Mouse (Mus musculus) embryo, embryonic 10 days (tissue): ENCODE data around the gene Pigk.
"Not testable (repeated sequence)": the region's sequence is repeated elsewhere in the genome, so short reads cannot be mapped to it uniquely, and the experiment has no call there.

Experiments used
- DNase-seq: peaks from one replicate; pipeline ENCODE4 v3.0.0-alpha.2; 2015; ENCODE audit warnings: low spot score

The Pigk gene

DNA sequence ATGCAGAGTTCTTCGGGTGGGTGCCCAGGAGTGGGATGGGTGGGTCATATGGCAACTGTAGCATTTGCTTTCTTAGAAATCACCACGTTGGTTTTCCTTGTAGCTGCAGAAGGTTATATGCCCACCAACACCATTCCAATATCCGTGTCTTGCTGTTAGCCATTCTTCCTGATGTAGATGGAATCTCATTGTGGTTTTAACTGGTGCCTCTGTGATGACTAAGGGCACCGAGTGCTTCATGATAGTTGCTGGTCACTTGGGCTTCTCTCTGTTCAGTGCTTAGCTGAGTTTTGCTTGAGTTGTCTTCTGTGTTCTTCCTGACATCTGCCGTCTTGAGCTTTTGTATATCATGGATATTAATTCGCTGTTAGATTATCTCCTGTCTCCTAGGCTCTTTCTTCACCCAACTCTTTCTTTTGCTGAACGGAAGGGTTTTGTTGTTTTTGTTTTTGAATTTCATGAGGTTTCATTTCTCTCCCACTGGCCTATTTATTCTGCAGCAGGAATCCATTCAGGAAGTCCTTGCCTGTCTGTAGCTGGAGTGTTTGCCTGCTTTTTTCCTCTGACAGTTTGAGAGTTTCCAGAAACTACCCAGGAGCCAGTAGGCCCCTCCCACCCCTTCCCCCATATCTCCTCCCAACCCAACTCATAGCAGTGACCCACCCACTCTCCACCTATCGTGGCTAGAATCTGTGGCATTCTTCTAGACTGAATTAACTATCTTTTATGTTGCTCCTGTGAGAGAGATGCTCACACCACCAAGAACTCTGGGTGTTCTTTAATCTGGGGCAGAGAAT lies 50.8 kb downstream of the Pigk start:
- no peak for DNase-seq

DNA sequence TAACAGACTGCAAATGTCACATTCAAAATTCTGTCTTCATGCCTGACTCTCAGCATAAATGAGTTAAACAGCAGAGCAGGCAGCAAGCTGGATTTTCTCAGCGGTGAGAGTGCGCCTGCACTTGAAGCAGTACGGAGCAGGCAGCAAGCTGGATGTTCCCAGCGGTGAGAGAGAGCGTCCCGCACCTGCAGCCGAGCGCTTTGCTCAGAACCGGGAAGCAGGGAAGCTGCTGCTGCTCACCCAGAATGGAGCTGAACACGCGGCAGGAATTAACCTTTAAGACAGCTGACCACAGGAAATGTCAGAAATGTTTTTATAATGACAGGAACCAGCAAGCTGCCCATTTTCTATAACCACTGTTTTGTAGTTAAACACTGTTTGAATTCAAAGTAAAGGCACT lies 53.6 kb downstream of the Pigk start:
- DNase-seq, result no peak

DNA sequence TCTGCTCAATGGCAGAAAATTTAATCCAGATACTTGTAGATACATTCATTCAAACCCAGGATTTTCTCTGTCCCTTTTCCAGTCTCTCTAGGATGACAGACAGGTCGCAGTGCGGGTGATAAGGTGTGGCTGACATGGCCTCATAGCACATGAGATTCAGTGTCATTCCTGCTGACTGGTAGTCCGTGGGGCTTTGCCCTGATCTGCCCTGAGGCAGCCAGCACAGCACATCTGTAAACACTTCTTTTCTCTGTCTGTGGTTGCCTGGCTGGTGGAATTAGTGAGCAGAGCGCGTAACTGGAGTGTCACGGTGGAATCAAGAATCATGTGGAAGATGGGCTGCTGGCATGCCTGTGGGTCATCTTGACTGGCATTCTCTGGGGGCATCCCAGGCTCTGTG lies 56.2 kb downstream of the Pigk start:
- DNase-seq, result no peak

DNA sequence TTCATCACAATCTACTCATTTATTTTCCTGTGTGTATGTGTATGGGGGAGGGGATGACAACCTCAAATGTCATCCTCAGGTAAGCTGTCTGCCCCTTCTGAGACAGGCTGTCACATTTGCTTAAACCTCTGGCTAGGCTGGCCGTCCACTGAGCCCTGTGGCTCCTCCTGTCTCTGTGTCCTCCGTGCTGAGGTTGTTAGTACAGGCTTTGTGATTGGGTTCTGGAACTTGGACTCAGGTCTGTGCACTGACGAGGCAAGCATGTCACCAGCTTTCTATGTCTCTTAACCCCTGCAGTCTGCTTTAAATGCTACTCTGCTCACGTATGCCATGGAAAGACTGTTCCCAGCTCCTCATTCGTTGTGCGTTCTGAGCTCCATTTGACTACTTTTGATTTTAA lies 62.5 kb downstream of the Pigk start:
- DNase-seq, result no peak

DNA sequence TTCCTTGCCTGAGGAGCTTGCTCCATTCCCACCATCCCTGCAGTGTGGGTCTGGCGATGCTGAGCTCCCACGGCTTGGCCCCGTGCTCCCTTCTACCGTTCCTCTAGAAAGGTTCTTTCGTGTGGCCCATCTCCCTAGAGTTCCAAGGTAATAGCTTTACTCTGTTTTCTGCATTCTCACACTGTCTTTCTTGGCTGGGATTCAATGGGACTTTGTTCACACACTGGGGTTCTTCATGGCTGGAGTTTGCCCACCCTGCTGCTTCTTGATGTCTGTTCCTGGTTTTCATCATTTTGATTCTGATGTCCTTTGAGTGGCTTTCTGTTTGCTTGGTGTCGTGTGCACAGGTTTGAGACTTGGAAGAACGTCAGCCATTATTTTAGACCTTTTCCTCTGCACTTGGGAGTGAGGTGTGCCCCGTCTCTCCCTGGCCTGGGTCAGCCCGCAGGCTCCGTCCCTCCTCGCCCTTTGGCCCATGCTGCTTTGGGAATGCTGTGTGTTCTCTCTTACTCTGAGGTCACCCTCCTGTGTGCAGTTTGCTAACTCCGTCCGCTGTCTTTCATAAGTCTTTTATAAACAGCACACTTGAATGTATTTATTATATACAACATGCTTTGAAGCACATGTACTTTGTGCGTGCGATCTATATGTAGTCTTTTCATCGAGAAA lies 63.1 kb downstream of the Pigk start:
- no peak for DNase-seq

DNA sequence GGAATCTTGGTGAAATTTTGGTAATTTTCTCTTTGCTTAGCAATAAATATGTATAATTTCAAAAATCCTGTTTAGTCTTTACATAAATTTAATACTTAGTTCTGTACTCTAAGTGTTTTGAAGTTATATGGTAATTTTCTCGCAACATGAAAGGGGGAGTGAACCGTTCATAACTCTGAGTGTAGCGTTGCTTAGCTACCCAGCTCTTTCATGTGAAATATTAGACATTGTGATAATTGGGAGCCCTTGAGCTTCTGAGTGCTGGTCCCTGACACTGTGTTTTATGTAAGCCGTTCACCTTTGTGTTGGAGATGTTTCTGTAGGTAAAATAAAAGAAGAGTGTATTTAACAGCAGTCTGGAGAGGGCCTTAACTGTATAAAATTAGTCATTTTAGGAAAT lies 65.9 kb downstream of the Pigk start:
- DNase-seq, result no peak

DNA sequence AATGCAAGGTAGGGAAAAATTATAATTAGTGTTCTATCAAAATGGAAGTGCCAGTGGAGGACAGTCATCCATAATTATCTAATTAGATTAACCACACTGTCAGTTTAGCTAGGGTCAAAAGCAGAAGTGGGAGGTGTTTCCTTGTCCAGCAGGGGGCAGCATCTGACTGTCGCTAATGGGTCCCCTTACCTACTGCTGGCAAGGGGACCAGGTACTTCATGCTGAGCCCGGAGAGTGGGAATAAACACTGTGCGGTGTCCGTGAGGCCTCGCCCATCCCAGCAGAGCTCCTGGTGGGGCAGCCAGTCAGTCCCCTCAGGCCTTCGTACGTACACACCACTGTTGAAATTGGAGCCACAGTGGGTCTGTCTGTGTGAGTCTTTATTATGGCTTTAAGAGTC lies 69.9 kb downstream of the Pigk start:
- peak; percentile 87 for DNase-seq

DNA sequence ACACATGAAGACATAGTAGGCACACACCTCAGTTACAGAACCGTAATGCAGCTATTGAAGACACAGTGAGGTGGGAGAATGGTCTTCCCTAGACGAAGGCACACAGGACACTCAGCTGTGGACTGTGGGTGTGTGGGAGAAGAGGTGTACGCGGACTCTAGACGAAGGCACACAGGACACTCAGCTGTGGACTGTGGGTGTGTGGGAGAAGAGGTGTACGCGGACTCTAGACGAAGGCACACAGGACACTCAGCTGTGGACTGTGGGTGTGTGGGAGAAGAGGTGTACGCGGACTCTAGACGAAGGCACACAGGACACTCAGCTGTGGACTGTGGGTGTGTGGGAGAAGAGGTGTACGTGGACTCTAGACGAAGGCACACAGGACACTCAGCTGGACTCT lies 70.5 kb downstream of the Pigk start:
- DNase-seq, result not testable (repeated sequence)

DNA sequence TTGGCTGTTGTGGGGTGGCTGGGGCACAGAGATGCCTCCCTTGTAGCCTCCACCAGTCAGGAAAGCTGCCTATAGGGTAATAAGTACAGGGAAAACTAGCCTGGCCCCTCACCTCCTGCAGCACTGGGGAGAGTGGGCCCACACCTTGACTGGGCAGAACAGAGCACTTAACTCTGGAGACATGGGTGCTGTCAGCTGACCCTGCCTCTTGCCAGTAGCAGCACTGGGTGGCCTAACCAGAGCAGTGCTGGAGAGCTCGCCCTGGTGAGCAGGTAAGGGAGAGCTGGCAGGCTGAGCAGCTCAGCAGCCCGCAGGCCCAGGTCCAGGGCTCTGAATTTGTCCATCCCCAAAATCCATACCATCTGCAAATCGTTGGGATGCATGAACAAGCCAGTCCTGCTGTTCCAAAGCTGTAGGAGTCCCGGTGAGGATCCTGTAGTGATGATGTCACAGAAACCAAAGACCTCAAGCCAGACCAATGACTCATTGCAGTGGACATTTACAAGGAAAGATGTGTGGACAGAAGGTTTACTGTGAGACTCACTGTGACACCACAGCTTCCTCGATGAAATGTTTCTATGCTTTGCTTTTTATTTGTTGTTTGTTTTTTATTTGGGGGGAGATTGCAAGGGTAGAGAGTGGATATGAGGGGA lies 74.5 kb downstream of the Pigk start:
- DNase-seq, result not testable (repeated sequence)

DNA sequence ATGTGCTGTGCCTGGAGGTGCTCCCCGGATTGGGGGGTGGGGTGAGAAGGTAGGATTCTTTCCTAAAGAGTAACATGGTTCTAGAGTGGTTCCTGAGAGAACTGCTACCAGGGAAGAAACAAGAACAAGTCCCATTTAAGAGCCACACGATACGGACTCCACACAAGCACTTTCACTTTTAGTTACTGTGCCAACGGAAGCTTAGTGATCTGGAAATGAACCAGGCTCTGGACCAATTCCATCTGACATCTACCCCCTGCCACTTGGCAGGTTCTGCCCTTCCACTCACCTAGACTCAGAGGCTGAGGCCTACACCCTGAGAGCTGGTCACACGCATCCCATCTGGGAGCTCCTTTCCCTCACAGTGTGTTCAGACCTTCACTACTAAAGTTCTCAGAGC lies 78.7 kb downstream of the Pigk start:
- no peak for DNase-seq

DNA sequence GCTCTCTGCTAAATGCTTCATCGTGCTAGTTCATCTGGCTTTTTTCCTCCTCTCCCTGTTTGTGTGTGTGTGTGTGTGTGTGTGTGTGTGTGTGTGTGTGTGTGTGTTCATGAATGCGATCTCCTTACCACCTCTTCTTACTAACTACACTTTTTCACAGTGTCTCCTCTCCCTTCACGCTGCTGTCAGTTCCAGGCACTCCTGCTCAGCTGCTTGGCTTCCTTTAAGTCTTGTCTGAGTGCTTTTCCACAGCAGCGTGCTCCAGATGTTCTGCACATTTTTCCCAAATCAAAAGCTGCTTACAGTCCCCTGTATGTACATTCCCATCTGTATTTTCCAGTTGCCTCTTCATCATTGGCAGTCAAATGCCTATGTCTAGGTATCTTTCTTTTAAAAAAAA lies 79.1 kb downstream of the Pigk start:
- DNase-seq, result no peak

DNA sequence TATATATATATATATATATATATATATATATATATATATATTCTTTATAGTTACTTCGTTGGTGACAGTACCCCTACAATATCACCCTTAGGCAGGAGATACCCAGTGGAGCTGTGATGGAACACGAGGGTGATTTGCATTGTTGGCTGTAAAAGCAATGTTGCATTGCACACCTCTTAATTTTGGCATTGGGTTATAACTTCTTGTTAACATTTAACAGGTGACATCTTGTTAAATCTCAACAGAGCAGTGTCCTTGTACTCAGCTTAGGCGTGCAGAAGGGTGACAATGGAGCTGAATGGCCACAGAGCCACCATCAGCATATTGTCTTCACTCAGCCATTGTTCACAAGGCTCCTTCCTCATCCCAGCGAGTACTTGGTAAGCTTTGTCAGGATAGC lies 82.3 kb downstream of the Pigk start:
- no peak for DNase-seq

DNA sequence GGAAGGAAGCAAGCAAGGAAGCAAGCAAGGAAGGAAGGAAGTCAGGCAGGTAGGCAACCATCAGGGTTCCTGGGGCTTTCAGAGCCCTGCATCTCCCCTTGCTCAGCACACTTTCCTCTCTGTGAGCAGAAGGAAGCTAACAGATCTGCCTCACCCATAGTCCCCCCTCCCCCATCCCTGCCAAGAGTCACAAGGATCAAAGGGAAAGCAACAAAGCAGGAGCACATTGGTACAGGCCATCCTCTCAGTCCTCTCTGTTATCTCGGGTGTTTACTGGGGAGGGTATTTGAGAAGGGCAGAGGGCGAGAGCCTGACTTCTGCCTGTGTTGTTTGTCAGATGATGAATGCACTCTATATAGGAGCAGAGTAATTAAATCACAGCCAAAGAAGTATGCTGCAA lies 83.5 kb downstream of the Pigk start:
- DNase-seq, result peak; percentile 24

DNA sequence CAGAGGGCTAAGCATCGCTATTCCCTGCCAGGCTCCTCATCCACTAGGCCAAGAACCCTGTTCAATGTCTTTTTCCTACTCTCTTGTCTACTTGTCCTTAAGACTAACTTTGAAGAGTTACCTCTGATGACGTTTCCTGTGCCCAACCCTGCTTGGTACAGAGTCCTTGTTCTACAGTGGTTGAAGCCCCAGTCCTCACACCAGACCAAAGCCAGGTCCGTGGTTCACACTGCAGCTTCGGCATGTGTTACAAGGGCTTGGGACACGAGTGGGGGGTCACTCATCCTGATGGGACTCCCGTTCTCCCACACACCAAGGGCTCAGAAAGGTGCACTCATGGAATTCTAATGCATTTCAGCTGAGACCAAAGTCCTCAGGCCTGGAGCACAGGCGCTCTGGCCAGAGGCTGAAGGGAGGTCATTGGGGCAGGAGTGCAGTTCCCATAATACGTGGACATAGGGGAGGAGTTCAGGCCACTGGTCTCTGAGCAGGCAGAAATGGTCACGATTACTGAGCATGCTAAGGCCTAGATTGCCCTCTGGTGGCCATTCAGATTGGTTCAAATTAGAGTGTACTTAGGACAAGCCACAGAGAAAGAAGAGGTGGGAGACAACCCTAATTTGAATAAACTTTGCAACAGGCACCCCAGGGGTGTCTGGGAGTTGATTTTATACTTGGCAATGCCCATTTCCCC lies 86.0 kb downstream of the Pigk start:
- peak; percentile 73 for DNase-seq

DNA sequence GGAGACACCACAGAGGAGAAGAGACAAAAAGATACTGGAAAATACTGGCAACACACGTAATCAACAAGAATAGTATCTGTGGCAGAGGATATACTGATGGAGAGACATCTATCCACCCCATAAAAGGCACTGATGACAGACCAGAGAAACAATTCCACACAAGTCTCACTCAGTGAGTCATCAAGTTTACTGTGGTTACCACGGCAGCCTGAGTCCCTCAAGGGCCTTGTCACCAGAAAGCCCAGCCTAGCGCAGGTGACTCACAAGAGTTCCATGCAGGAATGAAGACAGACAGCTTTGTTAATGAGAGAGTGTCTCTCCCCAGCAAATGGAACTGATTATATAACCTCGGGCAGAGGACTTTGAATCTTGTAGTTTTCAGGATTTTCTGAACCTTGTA lies 100.0 kb downstream of the Pigk start:
- DNase-seq, result no peak

DNA sequence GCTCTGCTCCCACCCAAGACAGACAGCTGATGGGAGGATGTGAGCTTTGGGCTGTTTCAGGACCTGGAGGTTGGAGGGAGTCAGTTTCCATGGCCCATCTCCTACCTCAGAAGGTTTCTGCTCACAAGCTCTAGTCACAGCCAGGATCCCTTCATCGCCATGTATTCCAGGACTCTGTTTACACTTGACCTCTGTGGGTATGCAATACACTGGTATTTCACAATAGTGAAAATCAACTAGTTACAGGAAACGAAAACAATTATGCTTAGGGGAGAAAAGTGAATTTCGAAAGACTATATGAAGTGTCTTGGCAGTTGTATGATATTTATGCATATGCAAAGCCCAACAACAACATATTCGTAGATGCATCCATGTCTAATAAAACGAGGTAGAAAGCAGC lies 101.2 kb downstream of the Pigk start:
- DNase-seq, result no peak

DNA sequence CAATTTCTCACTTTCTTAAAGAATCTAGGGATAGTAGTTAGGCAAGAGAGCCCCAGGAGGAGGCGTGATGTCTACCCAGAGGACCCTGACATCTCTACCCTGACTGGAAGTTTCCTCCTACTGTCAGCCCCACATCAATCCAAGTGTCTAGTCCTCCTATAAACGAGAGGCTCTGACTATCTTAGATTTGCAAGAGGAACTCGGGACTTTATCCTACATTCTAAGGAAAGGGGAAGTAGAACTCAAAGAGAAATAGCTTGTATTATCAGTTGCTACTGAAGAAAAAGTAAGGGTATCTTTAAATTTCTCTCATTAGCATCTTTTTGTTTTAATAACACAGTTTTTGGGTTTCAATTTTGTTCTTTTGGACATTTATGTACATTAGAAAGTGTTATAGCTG lies 106.5 kb downstream of the Pigk start:
- no peak for DNase-seq

DNA sequence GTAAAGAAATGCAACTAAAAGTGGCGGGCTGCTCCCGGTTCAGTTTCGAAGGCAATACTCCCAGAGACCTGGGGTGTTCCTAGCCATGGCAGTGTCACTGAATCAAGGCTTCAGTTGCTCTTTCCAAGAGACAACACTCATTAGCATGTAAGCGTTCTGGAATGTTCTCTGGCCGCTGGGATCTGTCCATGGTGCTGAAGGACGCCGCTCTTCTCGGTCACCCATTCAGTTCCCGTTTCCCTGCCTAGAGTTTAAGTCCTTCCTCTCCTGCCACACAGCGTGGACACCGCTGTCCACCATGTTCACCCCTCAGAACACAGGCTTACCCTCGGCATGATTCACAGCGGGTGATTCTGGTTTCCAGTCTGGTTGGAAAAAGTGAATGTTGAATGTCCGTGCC lies 107.3 kb downstream of the Pigk start:
- peak; percentile 80 for DNase-seq

DNA sequence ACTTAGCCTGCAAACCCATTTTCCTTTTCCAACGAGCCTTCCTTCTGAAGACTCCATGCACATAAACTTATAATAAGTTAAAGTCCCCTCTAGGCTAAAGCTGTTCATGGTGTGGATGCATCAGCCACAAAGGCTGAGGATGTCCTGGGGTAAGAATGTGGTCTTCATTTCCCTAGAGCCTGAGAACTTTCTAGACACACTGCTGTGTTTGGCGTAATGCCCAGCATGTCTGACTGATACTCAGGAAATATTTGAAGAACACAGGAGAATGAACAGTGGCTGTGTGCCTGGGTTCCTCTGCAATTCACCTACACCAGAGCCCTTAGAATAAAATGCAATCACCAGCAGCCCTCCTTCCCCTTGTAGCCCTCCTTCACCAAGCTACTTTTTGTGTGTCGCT lies 117.5 kb downstream of the Pigk start:
- no peak for DNase-seq

DNA sequence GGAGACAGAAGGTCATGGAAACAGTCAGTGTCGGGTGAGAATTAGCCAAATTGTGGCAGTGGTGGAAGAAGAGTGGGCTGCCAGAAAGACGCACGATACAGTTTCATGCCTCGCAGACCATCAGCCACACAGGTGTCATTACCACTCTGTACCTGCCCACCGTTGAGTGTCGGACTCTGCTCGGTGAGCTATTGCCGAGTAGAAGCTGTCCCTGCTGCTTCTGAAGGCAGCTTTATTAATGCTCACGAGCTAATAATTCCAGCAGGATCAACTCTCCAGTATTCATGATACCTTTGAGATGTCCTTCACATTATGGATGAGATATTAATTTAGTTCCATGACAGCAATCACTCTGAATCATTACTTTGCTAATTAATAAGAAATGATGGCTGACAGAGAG lies 118.1 kb downstream of the Pigk start:
- DNase-seq, result no peak

DNA sequence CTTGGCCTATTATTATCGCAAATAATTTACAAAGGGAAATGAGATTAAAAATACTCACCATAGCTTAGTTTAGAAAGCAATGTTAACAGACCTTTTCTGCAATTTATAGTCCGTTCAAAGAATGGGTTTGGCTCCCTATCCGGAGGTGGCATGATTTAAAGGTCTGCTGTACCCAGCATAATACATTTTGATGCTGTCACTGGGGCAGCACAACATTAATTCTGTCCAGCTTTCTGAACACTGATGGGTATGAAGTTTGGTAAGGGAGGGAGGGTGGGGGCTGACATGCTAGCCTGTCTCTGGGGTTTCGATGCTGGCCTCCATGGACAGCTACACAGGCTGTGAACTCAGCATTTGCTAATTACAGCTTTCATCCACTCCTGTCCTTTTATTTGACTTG lies 118.5 kb downstream of the Pigk start:
- no peak for DNase-seq

DNA sequence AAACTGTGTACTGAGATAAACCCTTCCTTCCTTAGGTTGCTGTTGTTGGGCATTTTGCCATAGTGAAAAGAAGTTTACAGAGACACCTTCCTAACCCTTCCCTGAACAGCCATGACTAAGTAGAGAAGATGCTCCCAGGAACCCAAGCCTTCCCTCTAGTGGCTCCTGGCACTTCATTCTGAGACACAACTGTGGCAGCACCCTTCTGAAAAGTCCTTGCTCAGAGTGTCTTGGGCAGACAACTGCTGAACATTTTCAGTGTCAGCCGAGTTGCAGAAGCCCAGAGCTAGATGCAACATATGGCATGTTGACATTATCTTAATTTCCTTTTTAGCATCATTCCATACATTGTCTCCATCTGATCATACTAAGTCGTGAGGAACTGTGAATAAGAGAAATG lies 123.5 kb downstream of the Pigk start:
- DNase-seq, result no peak

DNA sequence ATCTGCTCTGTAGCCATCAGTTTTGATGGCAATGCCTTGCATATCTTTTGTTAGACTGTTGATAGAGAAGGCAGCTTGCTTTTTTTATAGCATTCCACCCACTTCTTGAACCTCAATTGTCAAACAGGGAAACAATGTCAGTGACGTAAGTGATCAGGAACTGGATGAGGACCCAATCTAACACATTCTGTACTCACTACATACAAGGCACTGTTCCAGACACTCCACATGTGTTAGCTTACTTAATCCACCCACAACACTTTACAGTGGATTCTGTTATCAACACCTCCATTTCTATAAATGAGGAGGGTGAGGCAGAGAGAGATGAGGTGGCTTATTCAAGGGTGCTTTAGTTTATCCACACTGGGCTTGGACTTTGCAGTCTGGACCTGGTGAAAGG lies 124.0 kb downstream of the Pigk start:
- no peak for DNase-seq
